Comparison of ENCODE assay signal across 13 mouse cellular contexts in the genomic region with DNA sequence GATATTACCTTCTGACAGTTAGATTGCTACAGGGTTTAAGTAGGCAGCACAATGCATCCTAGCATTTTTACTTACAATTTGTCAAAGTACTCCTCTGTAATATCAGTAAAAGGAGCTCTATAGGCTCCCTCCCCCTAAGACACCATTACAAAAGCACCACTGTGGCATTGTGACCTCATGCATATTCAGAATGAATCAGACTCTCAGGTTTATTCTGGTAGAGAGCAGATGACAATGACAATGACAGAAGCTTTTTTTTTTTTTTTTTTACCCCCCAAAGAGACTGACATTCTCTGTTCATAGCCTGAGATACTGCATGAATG. TPM values are rescaled to one million over a fixed set of nuclear protein-coding genes. Genes with fewer than 3 reads are reported as not detected.
A peak's percentile ranks its signal among the peaks of the same experiment; 100 is the strongest.
DNase-seq lines count a peak whose midpoint lies in the region; ATAC-seq lines count a peak whose summit lies in the region.
"Had no signal": no experiment of that assay in that cellular context is flagged by ENCODE, and none has a peak within 500 bp of the region (broad histone marks: within the 10 kb centered on the region; RNA-seq: fewer than 3 reads in every experiment).

No protein-coding gene starts in this region.

- H3K4me1 ChIP-seq in forebrain, embryonic 15.5 days, result peaks cover 57% of the 10 kb centered on the region
- H3K4me1 ChIP-seq in limb, embryonic 15.5 days, result peaks cover 55% of the 10 kb centered on the region

- H3K36me3 ChIP-seq in forebrain, embryonic 15.5 days, result no peaks in the 10 kb centered on the region
- no peaks in the 10 kb centered on the region for H3K36me3 ChIP-seq in limb, embryonic 15.5 days
- H3K36me3 ChIP-seq: lung, embryonic 15.5 days had no signal

- H3K27ac ChIP-seq in forebrain, embryonic 15.5 days (replicated peaks), result peak overlapping the region; percentile 91
- peak overlapping the region; percentile 83; the same call in 1 of the 2 replicates for H3K27ac ChIP-seq in limb, embryonic 15.5 days

- H3K9ac ChIP-seq in forebrain, embryonic 15.5 days (replicated peaks), result 0 out of 2 replicates have a peak overlapping the region, but pooled peaks have one; percentile 45
- H3K9ac ChIP-seq in limb, embryonic 15.5 days, result no peak overlapping the region

- H3K4me2 ChIP-seq in forebrain, embryonic 15.5 days (replicated peaks), result no peak overlapping the region
- H3K4me2 ChIP-seq in limb, embryonic 15.5 days, result no peak overlapping the region

- no peaks in the 10 kb centered on the region for H3K9me3 ChIP-seq in forebrain, embryonic 15.5 days
- no peaks in the 10 kb centered on the region for H3K9me3 ChIP-seq in limb, embryonic 15.5 days
- H3K9me3 ChIP-seq: lung, embryonic 15.5 days had no signal

- H3K27me3 ChIP-seq in forebrain, embryonic 15.5 days, result no peaks in the 10 kb centered on the region
- H3K27me3 ChIP-seq in limb, embryonic 15.5 days, result no peaks in the 10 kb centered on the region
- H3K27me3 ChIP-seq: lung, embryonic 15.5 days had no signal

- H3K4me3 ChIP-seq in forebrain, embryonic 15.5 days, result no peak overlapping the region
- H3K4me3 ChIP-seq in limb, embryonic 15.5 days, result no peak overlapping the region
- H3K4me3 ChIP-seq: lung, embryonic 15.5 days had no signal

- peak; percentile 17; the same call in 1 of the 2 replicates for ATAC-seq in forebrain, embryonic 15.5 days (replicated peaks)
- ATAC-seq in limb, embryonic 15.5 days (ENCODE audit: insufficient number of reproducible peaks, low FRiP score, low TSS enrichment, low read depth), result no peak
- ATAC-seq in monocyte, adult 5-6 weeks (replicated peaks; ENCODE audit: insufficient number of reproducible peaks, low FRiP score, low TSS enrichment, poor library complexity, severe bottlenecking), result no peak

- peak; percentile 50 for DNase-seq in retina, postnatal 1 day
- no peak for DNase-seq in retina, embryonic 14.5 days (ENCODE audit: low spot score)
- DNase-seq in spleen, adult 12 weeks (ENCODE audit: low spot score), result no peak
- no peak for DNase-seq in gastrocnemius, postnatal 25 days
- DNase-seq: kidney, postnatal 36 days; thymus, postnatal 25 days had no signal

RNA-seq across cellular contexts. Expression of a gene that starts 9.8 kb away (rescaled TPM):
- 4.7 and 5.3 TPM in 2 replicates for polyA plus RNA-seq in forebrain, embryonic 15.5 days (2015; fragmentation: Nextera tagmentation; extraction: Ambion mirVana)
- polyA plus RNA-seq in limb, embryonic 15.5 days (2015; fragmentation: Nextera tagmentation; extraction: Ambion mirVana), result 4.8 and 6.7 TPM in 2 replicates
- not detected in 3 replicates for total RNA-seq in monocyte, adult 5-6 weeks (2017)
- total RNA-seq in gastrocnemius, postnatal 25 days (2021), result not detected
- total RNA-seq: megakaryocyte-erythroid progenitor cell, adult 5-6 weeks had no signal

RNA-seq across cellular contexts. Expression of a gene that starts 17.0 kb away (rescaled TPM):
- polyA plus RNA-seq in forebrain, embryonic 15.5 days (2015; fragmentation: Nextera tagmentation; extraction: Ambion mirVana), result 1.9 and 2.0 TPM in 2 replicates
- 5.2 and 6.3 TPM in 2 replicates for polyA plus RNA-seq in limb, embryonic 15.5 days (2015; fragmentation: Nextera tagmentation; extraction: Ambion mirVana)
- not detected in 3 replicates for total RNA-seq in monocyte, adult 5-6 weeks (2017)
- total RNA-seq in gastrocnemius, postnatal 25 days (2021), result not detected
- total RNA-seq: hematopoietic stem cell, adult 5-6 weeks; megakaryocyte-erythroid progenitor cell, adult 5-6 weeks had no signal

RNA-seq across cellular contexts. Expression of a gene that starts 41.5 kb away (rescaled TPM):
- 0.14 TPM in 1 of 2 replicates, not detected in the other for polyA plus RNA-seq in forebrain, embryonic 15.5 days (2015; fragmentation: Nextera tagmentation; extraction: Ambion mirVana)
- polyA plus RNA-seq in limb, embryonic 15.5 days (2015; fragmentation: Nextera tagmentation; extraction: Ambion mirVana), result 0.14 TPM in 1 of 2 replicates, not detected in the other
- total RNA-seq in monocyte, adult 5-6 weeks (2017), result not detected in 3 replicates
- total RNA-seq in gastrocnemius, postnatal 25 days (2021), result under 1 TPM in 1 of 2 experiments, not detected in 1; 0.54 TPM
- total RNA-seq: hematopoietic stem cell, adult 5-6 weeks; megakaryocyte-erythroid progenitor cell, adult 5-6 weeks had no signal

RNA-seq across cellular contexts. Expression of a gene that starts 41.6 kb away (rescaled TPM):
- polyA plus RNA-seq in forebrain, embryonic 15.5 days (2015; fragmentation: Nextera tagmentation; extraction: Ambion mirVana), result 32.6 and 34.1 TPM in 2 replicates
- polyA plus RNA-seq in limb, embryonic 15.5 days (2015; fragmentation: Nextera tagmentation; extraction: Ambion mirVana), result 28.0 and 28.1 TPM in 2 replicates
- 17.6 to 26.6 TPM (median 17.8 TPM) in 3 replicates for total RNA-seq in monocyte, adult 5-6 weeks (2017)
- total RNA-seq in gastrocnemius, postnatal 25 days (2021), result 1 to 10 TPM; 7.4 to 9.1 TPM

RNA-seq across cellular contexts. Expression of a gene that starts 59.7 kb away (rescaled TPM):
- 0.13 TPM in 1 of 2 replicates, not detected in the other for polyA plus RNA-seq in forebrain, embryonic 15.5 days (2015; fragmentation: Nextera tagmentation; extraction: Ambion mirVana)
- polyA plus RNA-seq in limb, embryonic 15.5 days (2015; fragmentation: Nextera tagmentation; extraction: Ambion mirVana), result 0.27 and 0.83 TPM in 2 replicates
- total RNA-seq in monocyte, adult 5-6 weeks (2017), result not detected in 3 replicates
- total RNA-seq in gastrocnemius, postnatal 25 days (2021), result not detected
- total RNA-seq: hematopoietic stem cell, adult 5-6 weeks; left cerebral cortex, postnatal 36 days; megakaryocyte-erythroid progenitor cell, adult 5-6 weeks had no signal
- polyA plus RNA-seq: lung, embryonic 15.5 days had no signal
